Mouse (Mus musculus) embryonic facial prominence, embryonic 12.5 days (tissue): ENCODE measurements around the gene Kdm1a. TPM values are rescaled to one million over a fixed set of nuclear protein-coding genes. Genes with fewer than 3 reads are reported as not detected.

Source experiments
- ATAC-seq: fragments of 200-750 bp; cut with Nextera tagmentation; 2 replicates; pipeline ENCODE4 v1.8.0; 2017; ENCODE audit not compliant: insufficient number of reproducible peaks, insufficient read depth, low FRiP score, low TSS enrichment
- H3K27ac ChIP-seq: fragments of 300-500 bp; sonication (generic); 2 replicates; pipeline ENCODE4 v1.5.1; 2016; ENCODE audit warnings: mild to moderate bottlenecking
- H3K27me3 ChIP-seq: fragments of 300-500 bp; sonication (generic); 2 replicates; pipeline ENCODE4 v1.6.1; 2016; ENCODE audit warnings: mild to moderate bottlenecking, moderate library complexity
- H3K36me3 ChIP-seq: fragments of 300-500 bp; sonication (generic); 2 replicates; pipeline ENCODE4 v1.6.1; 2016; ENCODE audit warnings: mild to moderate bottlenecking
- H3K4me1 ChIP-seq: fragments of 300-500 bp; sonication (generic); 2 replicates; pipeline ENCODE4 v1.6.1; 2016
- H3K4me2 ChIP-seq: fragments of 300-500 bp; sonication (generic); replicated peaks from 2 replicates; pipeline ENCODE4 v1.6.1; 2016; ENCODE audit warnings: mild to moderate bottlenecking, moderate library complexity
- H3K4me3 ChIP-seq: fragments of 300-500 bp; sonication (generic); 2 replicates; pipeline ENCODE4 v1.5.1; 2016; ENCODE audit warnings: mild to moderate bottlenecking
- H3K9ac ChIP-seq: fragments of 300-500 bp; sonication (generic); 2 replicates; pipeline ENCODE4 v1.6.1; 2016; ENCODE audit warnings: mild to moderate bottlenecking, moderate library complexity
- H3K9me3 ChIP-seq: fragments of 300-500 bp; sonication (generic); 2 replicates; pipeline ENCODE4 v1.6.1; 2016; ENCODE audit warnings: mild to moderate bottlenecking, moderate library complexity
- WGBS: fragments of 180-500 bp; shearing (Covaris S2); methylation state at CpG from one replicate; pipeline ENCODE4 v1.1.7; 2016; 5-methylcytosine and 5-hydroxymethylcytosine counted together
- polyA plus RNA-seq: library from polyadenylated mRNA; unstranded; fragments of >200 nt; fragmentation: Nextera tagmentation; extraction: Ambion mirVana; gene quantifications from 2 replicates; pipeline ENCODE4 v1.2.1, GENCODE M21; 2016

Gene Kdm1a
- polyA plus RNA-seq, result 76.9 and 79.9 TPM in 2 replicates

DNA sequence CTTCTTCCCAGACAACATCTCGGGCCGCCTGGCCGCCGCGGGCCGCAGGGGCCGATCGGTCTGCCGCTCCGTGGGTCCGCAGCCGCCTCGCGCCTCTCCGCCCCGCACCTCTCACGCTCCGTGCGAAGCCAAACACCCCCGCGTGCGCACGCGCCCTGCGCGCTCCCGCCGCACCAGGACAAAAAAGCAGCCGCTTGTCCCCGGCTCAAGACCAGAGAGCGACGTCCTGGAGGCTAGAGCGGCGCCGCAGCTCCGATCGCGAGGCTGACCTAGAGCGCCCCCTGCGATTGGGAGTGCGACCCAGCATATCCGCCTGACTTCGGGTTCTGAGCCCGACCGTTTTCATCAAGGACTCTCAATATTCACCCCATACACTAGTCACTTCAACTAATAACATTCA lies at the start of gene Kdm1a:
TSS of gene Kdm1a (minus strand) at position 156 of the 400 bp plus-strand sequence.
- Histone ChIP-seq H3K4me2 (peak within 1 kb of the TSS; percentile 68), H3K4me3 (peak within 1 kb of the TSS; percentile 98), H3K4me1 (peaks cover 15% of the 10 kb centered on the region), H3K27me3 (no peaks in the 10 kb centered on the region), H3K9ac (peak within 1 kb of the TSS; percentile 100), H3K9me3 (no peaks in the 10 kb centered on the region), H3K36me3 (no peaks in the 10 kb centered on the region), H3K27ac (peak within 1 kb of the TSS; percentile 95)
- WGBS, result 1% methylated on average over 44 of the region's 45 CpGs
- ATAC-seq, result peak; percentile 76

DNA sequence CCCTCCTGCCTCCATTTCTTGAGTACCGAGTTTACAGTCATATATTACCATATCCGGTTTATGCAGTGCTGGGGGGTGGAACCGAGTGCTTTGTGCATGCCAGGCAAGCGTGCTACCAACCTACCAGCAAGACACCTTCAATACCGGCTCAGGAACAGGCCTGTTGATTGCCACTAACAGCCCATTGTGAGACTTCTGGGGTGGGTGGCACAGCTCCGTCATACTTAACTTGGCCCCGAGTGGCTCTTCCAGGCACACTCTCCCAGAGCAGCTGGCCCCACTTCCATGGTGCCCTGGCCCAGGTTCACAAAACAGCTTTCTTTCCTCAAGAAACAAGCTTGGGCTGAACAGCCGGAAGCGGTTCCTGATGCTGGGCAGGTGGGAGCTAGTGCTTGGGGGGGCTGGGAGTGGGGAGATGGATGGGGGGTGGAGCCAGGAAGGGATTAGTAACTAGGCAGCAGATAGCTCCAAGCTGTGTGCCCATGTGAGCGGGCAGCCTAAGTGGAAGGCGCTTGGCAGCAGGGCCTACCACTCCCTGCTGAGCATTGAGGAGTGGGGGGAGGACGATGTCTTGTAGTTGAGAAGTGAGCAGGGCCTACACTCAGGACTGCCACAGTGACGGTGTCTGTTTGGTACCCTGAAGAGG lies 49.5 kb upstream of the Kdm1a start:
- ATAC-seq, result no peak
- Histone ChIP-seq H3K4me1 (peaks cover 21% of the 10 kb centered on the region), H3K4me3 (no peak overlapping the region), H3K9ac (no peak overlapping the region), H3K36me3 (peaks cover 28% of the 10 kb centered on the region), H3K27me3 (no peaks in the 10 kb centered on the region), H3K4me2 (no peak overlapping the region), H3K27ac (no peak overlapping the region), H3K9me3 (no peaks in the 10 kb centered on the region)
- WGBS, result 78% methylated on average over 13 of the region's 13 CpGs

GRCm38 (mm10) chr4:136651357-136651811 lies 48.9 kb upstream of the Kdm1a start:
- Histone ChIP-seq H3K27me3 (no peaks in the 10 kb centered on the region), H3K27ac (no peak overlapping the region), H3K4me3 (no peak overlapping the region), H3K9me3 (no peaks in the 10 kb centered on the region), H3K4me2 (no peak overlapping the region), H3K9ac (no peak overlapping the region), H3K36me3 (peaks cover 22% of the 10 kb centered on the region), H3K4me1 (peaks cover 21% of the 10 kb centered on the region)
- 61% methylated on average over 3 of the region's 3 CpGs for WGBS
- no peak for ATAC-seq

DNA sequence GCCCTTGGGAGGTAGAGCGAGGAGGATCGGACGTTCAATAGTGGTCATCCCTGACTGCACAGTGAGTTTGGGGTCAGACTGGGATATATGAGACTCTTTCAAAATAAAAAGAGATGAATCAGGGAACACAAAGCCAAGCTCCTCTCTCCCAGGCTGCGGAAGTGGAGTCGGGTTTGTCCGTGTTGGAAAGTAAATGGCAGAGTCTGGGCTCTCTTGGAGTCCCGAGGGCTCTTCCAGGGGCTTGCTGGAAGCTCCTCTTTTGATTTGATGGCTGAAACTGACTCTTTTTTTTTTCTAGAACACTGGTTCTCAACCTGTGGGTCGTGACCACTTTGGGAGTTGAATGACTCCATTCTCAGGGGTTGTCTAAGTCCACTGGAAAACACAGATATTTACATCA lies 47.7 kb upstream of the Kdm1a start:
- Histone ChIP-seq H3K36me3 (peaks cover 12% of the 10 kb centered on the region; the same call in 1 of the 2 replicates), H3K4me1 (peaks cover 21% of the 10 kb centered on the region), H3K4me2 (no peak overlapping the region), H3K4me3 (no peak overlapping the region), H3K9ac (no peak overlapping the region), H3K27ac (peak overlapping the region; percentile 69; the same call in 1 of the 2 replicates), H3K27me3 (no peaks in the 10 kb centered on the region), H3K9me3 (no peaks in the 10 kb centered on the region)
- 68% methylated on average over 8 of the region's 8 CpGs for WGBS
- no peak for ATAC-seq

- Histone ChIP-seq H3K4me1 (peaks cover 21% of the 10 kb centered on the region), H3K4me3 (no peak overlapping the region), H3K27ac (peak overlapping the region; percentile 69), H3K9ac (no peak overlapping the region), H3K36me3 (peaks cover 6% of the 10 kb centered on the region; the same call in 1 of the 2 replicates), H3K4me2 (peak overlapping the region; percentile 37), H3K9me3 (no peaks in the 10 kb centered on the region), H3K27me3 (no peaks in the 10 kb centered on the region)
- ATAC-seq, result peak; percentile 67; the same call in 1 of the 2 replicates
- 32% methylated on average over 13 of the region's 13 CpGs for WGBS
These were observed 47.1 kb upstream of the Kdm1a start for GRCm38 (mm10) chr4:136649480-136650196.

DNA sequence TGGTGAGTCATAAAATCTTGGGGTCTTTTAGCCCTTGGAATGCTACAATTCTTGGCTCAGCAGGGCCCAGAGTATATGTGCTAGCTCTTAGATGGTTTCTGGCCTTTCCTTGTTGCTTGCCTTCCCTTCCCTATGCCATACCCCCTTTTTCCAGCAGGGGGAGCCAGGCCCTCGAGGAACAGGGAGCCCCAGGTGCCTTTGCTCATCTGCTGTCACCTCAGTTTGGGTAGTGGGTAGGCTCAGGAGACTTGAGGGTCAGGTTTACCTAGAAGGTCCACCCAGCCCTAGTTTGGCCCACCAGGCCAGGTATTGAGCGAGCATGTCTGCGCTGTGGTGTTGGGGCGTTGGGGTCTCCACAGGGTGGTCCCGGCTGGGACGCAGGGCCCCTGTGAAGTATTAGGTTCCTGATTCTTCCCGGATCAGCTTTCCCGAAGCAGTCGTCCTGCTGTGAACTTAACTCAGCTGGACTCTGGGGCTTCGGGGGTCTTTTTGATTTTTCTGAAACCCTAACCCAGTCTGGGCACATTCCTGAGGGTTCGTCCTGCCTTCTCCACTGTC lies 46.5 kb upstream of the Kdm1a start:
- H3K4me1 ChIP-seq, result peaks cover 21% of the 10 kb centered on the region
- ATAC-seq, result peak; percentile 54; the same call in 1 of the 2 replicates
- H3K9me3 ChIP-seq, result no peaks in the 10 kb centered on the region
- H3K4me3 ChIP-seq, result no peak overlapping the region
- peak overlapping the region; percentile 69 for H3K27ac ChIP-seq
- H3K9ac ChIP-seq, result no peak overlapping the region
- H3K4me2 ChIP-seq, result peak overlapping the region; percentile 37
- H3K27me3 ChIP-seq, result no peaks in the 10 kb centered on the region
- 8% methylated on average over 11 of the region's 11 CpGs for WGBS
- H3K36me3 ChIP-seq, result peaks cover 4% of the 10 kb centered on the region; the same call in 1 of the 2 replicates

GRCm38 (mm10) chr4:136638890-136639289 lies 36.4 kb upstream of the Kdm1a start:
- H3K27ac ChIP-seq, result no peak overlapping the region
- no peak overlapping the region for H3K4me3 ChIP-seq
- H3K9ac ChIP-seq, result no peak overlapping the region
- H3K4me1 ChIP-seq, result peaks cover 17% of the 10 kb centered on the region
- H3K4me2 ChIP-seq, result no peak overlapping the region
- H3K27me3 ChIP-seq, result peaks cover 42% of the 10 kb centered on the region
- WGBS, result 5% methylated on average over 10 of the region's 10 CpGs
- no peaks in the 10 kb centered on the region for H3K9me3 ChIP-seq
- H3K36me3 ChIP-seq, result no peaks in the 10 kb centered on the region
- no peak for ATAC-seq

GRCm38 (mm10) chr4:136638230-136638750 lies 35.8 kb upstream of the Kdm1a start:
- WGBS, result 29% methylated on average over 7 of the region's 7 CpGs
- Histone ChIP-seq H3K36me3 (no peaks in the 10 kb centered on the region), H3K27ac (no peak overlapping the region), H3K27me3 (peaks cover 42% of the 10 kb centered on the region), H3K4me1 (peaks cover 17% of the 10 kb centered on the region), H3K4me2 (peak overlapping the region; percentile 93), H3K4me3 (peak overlapping the region; percentile 56), H3K9ac (peak overlapping the region; percentile 53; the same call in 1 of the 2 replicates), H3K9me3 (no peaks in the 10 kb centered on the region)
- no peak for ATAC-seq

DNA sequence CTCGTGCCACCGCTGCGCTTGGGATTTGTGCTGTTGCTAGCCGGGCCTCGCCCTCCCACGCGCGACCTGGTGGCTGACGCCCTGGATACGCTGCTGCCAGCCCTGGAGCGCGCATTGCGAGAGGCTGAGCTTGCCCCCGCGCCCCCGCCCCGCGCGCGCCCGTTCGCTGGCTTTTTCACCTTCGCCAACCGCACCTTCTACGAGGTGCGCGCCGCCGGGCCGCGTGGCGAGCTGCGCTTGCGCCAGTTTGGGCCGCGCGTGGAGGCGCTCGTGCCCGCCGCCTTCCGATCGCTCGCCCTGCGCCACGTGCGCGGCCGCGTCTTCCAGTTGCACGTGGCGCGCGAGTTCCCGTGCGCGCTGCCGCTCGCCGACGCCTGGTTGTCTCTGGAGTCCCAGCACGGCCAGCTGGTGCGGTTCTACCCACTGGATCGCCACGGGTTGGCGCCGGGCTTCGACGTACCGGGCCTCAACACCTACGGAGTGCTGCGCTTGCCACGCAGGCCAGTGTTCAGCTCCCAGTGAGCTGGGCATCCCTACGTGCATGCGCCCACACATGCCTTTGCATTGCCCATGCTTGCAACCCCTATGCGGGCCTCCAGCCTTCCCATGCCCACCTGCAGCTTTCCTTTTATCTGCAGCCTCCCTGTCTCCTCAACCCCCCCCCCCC lies 35.2 kb upstream of the Kdm1a start:
- Histone ChIP-seq H3K4me2 (peak overlapping the region; percentile 93), H3K9me3 (no peaks in the 10 kb centered on the region), H3K4me3 (peak overlapping the region; percentile 56), H3K9ac (peak overlapping the region; percentile 53), H3K27ac (no peak overlapping the region), H3K27me3 (peaks cover 45% of the 10 kb centered on the region), H3K36me3 (no peaks in the 10 kb centered on the region), H3K4me1 (peaks cover 17% of the 10 kb centered on the region)
- ATAC-seq, result peak; percentile 39; the same call in 1 of the 2 replicates
- WGBS, result 4% methylated on average over 71 of the region's 76 CpGs

DNA sequence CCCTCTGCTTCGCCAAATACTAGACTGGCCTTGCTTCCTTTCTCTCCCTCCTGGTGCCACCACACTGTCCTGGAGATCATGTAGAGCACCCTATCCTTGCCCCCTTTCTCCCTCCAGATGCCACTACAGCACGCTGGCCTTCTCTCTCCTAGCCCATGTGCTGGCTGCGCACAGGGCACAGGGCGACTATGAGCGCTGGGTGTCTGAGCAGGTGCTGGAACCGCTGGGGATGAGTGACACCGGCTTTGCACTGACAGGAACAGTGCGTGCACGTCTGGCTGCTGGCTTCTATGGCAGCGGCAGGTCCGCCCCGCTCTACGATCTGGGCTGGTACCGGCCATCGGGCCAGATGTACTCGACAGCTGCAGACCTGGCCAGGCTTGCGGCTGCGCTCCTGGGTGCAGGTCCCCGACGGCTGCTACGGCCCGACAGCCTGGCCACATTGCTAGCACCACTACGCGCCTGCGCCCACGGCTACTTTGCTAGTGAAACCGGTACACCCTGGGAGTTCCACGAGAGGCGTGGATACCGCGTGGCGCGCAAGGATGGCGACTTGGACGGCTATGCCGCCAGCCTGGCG lies 34.5 kb upstream of the Kdm1a start:
- peaks cover 17% of the 10 kb centered on the region for H3K4me1 ChIP-seq
- H3K4me2 ChIP-seq, result peak overlapping the region; percentile 93
- no peak for ATAC-seq
- 20% methylated on average over 37 of the region's 37 CpGs for WGBS
- peak overlapping the region; percentile 56 for H3K4me3 ChIP-seq
- H3K27me3 ChIP-seq, result peaks cover 46% of the 10 kb centered on the region
- no peaks in the 10 kb centered on the region for H3K36me3 ChIP-seq
- no peaks in the 10 kb centered on the region for H3K9me3 ChIP-seq
- no peak overlapping the region for H3K27ac ChIP-seq
- peak overlapping the region; percentile 53 for H3K9ac ChIP-seq

GRCm38 (mm10) chr4:136636511-136636910 lies 34.0 kb upstream of the Kdm1a start:
- Histone ChIP-seq H3K4me2 (no peak overlapping the region), H3K36me3 (no peaks in the 10 kb centered on the region), H3K4me1 (peaks cover 17% of the 10 kb centered on the region), H3K9me3 (no peaks in the 10 kb centered on the region), H3K27me3 (peaks cover 46% of the 10 kb centered on the region), H3K9ac (no peak overlapping the region), H3K4me3 (no peak overlapping the region; the same call in 1 of the 2 replicates), H3K27ac (no peak overlapping the region)
- no peak for ATAC-seq
- WGBS, result 62% methylated on average over 5 of the region's 5 CpGs
